Mouse (Mus musculus) liver, adult (tissue): Measurements from ENCODE around the gene 9530068E07Rik.

Experiments used
- GATA4 ChIP-seq: IDR thresholded peaks from 2 replicates; pipeline ENCODE4 v1.6.1; 2014; ENCODE audit warnings: mild to moderate bottlenecking, low read length; ENCODE audit not compliant: insufficient replicate concordance

9530068E07Rik gene

DNA sequence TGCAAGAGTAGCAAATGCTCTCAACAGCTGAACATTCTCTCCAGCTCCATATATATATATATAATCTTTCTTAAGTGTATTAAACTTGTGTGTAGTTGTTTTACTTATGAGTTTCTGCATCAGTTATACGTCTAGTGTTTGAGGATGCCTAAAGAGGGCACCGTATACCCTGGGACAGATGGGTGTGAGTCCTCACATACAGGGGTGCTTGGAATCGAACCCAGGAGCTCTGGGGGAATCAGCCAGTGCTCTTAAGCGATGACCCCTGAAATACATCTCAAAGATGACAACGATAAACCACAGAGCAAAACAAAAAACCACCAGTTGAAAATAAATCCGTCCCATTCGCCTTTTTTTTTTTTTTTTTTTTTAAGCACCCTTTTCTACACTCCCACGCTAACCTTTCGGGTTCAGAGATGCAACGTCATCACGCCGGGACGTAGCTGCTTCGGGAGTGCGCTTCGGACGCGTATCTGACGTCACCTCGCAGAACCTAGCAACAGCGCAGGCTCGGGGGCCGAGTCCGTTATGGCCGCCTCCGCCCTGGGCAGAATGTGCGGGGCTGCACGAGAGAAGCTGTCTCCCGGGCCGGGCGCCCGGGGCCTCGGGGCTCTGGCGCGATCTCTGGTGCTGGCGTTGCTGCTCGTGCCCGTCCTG is at the start of gene 9530068E07Rik:
Gene 9530068E07Rik, plus strand, starts transcription at position 489 of the 657 bp plus-strand sequence.
- no peak for TF ChIP-seq GATA4

DNA sequence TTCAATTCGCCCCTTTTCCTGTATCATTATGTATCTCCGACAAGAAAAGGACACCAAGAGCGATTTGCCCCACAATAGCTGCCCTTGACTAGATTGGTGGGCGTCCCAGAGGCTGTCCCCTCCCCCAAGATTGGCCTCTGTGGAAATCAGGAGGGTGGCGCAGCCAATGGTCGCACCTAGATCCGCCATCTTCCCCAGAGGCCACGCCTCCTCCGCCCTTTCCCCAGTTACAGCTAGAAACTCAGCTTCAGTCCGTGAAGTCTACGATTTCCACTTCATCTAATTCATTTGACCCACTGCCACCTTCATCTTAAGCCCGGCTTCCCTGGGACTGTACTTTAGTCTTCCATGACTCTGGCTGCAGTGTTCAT is 49.6 kb upstream of the 9530068E07Rik start:
- TF ChIP-seq GATA4 = no peak

DNA sequence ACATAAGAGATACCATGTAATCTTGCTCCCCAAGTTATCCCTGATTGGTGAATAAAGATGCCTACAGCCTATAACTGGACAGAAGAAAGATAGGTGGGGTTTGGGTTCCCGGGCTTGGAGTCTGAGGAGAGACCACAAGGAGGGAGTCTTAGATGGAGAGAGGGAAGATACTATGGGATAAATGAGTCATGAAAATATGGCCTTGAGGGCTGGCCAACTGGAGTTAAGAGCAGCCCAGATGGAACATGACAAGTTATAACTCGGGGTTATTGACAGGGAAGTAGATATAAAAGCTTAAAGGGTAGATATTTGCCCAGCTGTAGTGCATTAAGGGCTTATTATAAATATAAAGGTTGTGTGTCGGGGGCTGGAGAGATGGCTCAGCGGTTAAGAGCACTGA is 48.1 kb upstream of the 9530068E07Rik start:
- no peak for TF ChIP-seq GATA4

DNA sequence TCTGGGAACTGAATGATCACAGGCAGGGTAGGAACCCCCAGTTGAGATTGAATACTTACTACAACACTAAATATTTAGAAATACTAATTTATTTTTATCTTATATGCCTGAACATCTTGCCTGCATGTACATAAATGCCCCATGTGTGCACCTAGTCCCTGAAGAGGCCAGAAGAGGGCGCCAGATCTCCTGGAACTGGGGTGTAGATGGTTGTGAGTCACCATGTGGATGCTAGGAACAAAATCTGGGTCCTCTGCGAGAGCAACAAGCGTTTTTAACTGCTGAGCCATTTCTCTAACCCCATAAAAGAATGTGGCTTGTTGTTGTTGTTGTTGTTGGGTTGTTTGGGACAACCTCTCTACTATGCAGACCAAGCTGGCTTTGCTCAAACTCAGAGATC is 47.5 kb upstream of the 9530068E07Rik start:
- no peak for TF ChIP-seq GATA4

DNA sequence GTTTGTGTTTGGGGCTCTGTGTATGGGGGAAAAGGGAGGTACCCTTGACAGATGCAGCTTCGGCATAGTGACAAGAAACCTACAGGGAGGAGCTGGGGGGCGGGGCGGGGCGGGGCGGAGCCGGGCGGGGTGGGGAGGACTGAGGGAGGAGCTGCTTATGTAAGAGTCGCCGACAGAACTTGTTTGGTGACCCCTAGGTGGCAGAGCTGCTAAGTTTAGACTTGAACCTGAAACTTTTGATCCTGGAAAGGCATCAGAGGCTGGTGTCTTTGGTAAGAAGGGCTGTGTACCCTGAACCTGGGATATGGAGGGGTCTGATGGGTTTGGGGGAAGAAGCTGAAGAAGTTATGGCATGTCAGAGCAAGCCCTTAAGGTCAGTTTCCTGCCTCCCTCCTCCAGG is 45.3 kb upstream of the 9530068E07Rik start:
- TF ChIP-seq GATA4 = no peak

DNA sequence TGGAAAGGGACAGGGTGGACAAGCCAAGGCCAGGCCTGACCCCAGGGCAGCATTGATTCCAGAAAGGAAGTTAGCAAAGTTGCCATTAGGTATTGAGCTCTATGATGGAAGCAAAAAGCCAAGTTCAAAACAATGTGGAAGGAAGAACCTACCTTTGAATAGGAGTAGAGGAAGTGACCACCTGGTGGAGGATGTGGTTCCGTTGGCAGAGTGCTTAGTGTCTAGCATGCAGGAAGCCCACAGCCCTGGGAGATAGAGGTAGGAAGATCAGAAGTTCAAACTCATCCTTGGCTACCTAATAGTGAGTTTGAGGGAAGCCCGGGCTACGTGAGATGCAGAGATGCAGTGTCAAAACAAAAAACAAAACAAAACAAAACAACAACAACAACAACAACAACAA is 44.0 kb upstream of the 9530068E07Rik start:
- TF ChIP-seq GATA4 = no peak

DNA sequence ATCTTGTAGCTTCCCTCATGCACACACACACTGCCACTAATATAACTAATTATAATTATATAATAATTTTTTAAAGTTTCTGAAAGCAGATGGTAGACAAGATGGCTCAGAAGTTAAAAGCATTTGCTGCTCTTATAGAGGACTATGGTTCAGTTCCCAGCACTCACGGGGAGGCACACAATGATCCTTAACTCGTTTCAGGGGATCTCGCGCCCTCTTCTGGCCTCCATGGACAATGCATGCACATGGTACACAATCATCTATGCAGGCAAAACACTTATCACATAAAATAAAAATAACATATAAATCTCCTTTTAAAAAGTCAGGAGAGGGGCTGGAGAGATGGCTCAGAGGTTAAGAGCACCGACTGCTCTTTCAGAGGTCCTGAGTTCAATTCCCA is 41.6 kb upstream of the 9530068E07Rik start:
- no peak for TF ChIP-seq GATA4

DNA sequence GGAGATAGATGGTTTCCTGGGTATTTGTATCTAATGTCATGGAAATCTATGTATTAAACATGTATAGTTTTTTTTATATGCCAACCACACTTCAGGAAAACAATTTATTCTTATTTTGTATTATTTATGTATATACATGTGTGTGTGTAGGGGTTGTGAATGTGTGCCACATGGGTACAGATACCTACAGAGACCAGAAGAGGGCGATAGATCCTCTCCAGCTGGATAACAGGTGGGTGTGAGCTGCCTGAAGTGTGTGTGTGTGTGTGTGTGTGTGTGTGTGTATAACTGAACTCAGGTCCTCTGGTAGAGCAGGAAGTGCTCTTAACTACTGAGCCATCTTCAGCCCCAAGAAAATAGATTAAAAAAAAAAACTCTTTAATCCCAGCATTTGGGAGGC is 40.6 kb upstream of the 9530068E07Rik start:
- no peak for TF ChIP-seq GATA4

DNA sequence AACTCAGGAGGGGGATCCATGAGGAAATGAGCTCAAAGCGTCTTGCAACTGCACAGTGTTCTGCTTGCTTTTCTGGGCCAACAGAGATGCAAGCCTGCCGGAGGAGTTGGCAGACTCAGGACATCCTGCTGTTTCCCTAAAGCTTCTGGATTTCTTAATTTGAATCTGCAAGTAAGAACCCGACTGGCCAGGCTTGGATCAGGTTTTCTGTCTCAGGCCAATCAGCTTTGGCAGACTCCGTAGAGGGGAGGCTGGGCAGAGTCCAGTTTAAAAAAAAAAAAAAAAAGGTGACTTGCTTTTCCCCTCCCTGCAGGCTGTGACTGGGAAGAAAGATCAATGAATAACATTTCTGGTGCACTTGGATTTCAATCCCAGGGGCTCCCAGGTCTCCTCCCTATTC is 37.7 kb upstream of the 9530068E07Rik start:
- TF ChIP-seq GATA4 = no peak

DNA sequence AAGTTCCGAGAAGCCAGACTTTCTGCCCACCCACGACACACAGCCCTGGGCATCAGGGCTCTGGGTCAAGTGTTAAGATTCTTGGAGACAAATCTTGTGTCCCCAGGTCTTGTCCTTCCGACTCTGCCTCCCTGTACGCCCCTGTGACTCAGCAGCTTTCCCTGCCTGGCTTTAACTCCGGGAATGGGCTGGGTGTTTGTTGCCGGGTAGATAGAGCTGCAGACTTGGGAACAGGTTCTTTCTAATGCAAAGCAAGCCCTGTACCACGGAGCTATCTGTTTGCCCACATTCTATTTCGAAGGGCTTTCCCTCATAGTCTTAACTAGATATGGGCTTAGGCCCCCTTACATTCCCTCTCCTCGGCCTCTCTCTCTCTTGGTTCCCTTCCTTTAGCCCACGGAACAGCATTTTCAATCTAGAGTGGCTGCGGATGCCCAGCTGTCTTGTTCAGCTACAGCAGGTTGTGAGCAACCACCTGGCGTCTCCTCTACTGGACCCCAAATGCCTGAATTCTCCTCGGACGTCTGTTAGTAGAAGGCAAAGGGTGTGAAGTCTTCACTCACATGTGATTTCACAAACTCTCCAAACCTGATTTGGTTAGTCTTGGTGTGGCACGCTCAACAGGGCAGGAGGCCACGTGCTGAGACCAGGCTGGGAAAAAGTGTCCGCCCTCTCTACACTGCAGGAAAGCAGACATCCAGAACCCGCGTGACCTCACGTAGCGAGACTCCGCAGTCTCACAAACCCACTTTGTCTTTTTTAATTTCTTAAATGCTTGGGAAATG is 36.4 kb upstream of the 9530068E07Rik start:
- no peak for TF ChIP-seq GATA4

DNA sequence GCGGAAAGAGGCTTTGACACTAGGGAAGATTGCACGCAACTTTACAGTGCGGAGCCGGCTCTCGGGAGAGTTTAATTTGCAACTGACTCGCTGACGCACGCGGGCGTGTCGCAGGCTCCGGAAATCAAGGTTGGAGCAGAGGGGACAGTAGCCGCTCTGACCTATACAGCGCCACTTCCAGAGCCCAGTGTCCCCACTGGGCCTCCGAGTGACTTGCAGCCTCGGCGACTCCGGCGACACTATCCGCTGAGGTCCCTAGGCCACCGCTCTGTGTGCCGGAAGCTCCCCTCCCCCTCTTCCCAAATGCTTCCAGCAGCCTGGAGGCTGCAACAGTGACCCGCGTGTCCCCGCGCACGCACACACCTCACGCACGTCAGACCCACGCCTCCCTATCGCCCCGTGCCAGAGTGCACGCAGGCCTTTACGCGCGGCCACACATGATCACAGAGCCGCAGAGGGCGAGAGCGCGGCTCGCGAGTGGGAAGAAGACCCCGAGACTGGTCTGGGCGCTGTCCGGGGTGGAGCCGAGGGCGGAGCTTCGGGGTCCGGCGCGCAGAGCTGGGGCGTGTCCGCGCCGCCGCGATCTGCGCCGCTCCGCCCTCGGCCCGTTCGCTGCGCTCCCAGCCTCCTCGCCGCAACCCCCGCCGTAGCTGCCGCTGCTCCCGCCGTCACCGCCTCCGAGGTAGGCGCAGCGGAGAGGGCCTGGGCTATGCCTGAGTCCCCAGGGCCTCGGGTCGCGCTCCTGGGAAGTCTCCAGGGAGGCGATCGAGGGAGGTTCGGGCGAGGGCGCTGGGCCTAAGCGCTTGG is 35.6 kb upstream of the 9530068E07Rik start, which contains the start of gene Vdac1:
Gene Vdac1, plus strand, starts transcription at position 390 of the 807 bp plus-strand sequence.
- peak; percentile 42; the same call in 1 of the 2 replicates for TF ChIP-seq GATA4

DNA sequence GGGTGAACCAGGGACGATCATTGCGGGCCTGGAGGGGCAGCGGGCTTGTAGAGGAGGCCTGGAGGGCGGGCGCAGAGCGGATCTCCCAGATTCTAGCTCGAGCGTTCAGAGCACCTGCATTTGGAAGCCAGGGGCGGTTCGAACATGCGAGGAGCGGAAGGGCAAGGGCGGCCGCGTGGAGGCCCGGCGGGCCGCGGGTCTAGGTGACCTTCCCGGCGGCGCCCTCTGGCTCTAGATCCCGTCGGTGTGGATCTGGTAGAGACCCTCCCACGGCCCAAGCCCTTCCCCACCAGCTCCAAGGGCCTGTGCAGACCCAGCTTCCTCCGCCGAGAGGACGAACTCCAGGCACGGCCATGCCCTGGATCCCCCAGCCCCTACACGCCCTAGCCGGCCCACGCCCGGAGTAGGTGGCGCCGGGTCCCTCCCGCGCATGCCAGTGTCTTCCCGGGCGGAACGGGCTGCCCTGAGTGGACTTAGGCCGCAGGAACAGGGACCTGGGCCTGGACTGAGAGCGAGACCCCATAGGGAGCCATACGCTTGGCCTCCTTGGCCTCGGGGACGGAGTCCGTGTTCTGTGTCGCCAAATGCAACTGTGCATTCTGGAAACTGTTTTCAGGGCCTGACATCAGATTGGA is 34.8 kb upstream of the 9530068E07Rik start:
- no peak for TF ChIP-seq GATA4

DNA sequence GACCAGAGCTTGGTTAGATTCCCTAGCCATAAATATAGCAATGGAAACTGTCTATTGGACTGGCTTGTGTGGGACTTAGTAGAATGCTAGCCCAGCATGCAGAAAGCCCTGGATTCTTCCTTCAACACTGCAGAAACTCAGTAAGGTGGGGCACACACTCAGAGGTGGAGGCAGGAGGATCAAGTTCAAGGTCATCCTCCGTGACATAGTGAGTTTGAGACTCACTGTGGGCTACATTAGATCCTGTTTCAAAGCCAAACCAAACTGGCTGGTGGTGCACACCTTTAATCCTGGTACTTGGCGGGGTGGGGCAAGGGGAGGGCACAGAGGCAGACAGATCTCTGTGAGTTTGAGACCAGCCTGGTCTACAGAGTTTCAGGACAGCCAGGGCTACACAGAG is 31.9 kb upstream of the 9530068E07Rik start:
- TF ChIP-seq GATA4 = no peak

DNA sequence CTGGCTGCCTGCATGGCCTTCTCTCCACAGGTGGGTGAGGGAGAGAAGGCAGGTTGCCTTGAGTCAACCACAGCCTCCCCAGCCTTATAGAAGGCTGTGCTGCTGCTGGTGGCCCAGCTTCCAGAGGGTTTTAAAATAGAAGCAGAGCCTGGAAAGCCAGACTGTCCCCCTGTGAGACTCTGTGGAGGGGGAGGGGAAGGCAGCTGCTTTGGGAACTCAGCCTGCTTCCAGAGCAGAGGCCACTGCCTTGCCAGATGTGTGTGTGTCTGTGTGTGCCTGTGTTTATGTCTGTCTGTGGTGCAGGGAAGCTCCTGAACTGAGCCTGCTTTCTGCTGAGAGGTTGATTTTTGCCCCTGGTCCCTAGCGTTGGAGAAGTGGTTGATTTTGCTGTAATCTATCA is 31.1 kb upstream of the 9530068E07Rik start:
- TF ChIP-seq GATA4 = no peak

DNA sequence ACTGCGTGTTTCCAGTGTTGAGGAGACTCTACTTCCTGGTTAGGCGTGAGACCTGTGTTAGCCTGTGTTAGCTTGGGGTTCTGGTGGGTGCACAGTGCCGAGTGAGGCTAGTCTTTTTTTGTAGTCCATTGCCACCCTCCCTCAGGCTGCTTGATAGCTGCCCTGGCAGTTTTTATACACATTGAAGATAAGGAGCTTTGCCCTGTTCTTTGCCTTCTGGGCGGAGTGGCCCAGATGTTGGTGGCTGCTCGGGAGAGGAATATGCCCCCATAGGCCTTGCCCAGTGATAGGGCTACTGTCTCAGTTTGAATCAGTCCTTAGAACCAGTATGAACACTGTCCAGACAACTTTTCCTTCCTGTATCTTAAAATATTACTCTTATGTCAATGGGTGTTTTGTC is 29.9 kb upstream of the 9530068E07Rik start:
- no peak for TF ChIP-seq GATA4
